Mouse (Mus musculus) embryo, embryonic 10.5 days (tissue): Measurements from ENCODE around the gene Btbd9.

ENCODE experiments used
- DNase-seq: peaks from one replicate; pipeline ENCODE4 v3.0.0-alpha.2; 2015; ENCODE audit warnings: low spot score

The Btbd9 gene

GRCm38 (mm10) chr17:30278596-30279378 is 297.5 kb downstream of the Btbd9 start:
- no peak for DNase-seq

- DNase-seq: no peak
Observed at GRCm38 (mm10) chr17:30276477-30276876, 299.8 kb downstream of the Btbd9 start.

GRCm38 (mm10) chr17:30272769-30273168 is 303.5 kb downstream of the Btbd9 start:
- no peak for DNase-seq

GRCm38 (mm10) chr17:30269136-30270063 is 306.9 kb downstream of the Btbd9 start:
- DNase-seq: no peak

GRCm38 (mm10) chr17:30268456-30268855 is 307.8 kb downstream of the Btbd9 start:
- no peak for DNase-seq

GRCm38 (mm10) chr17:30267432-30267973 is 308.8 kb downstream of the Btbd9 start:
- DNase-seq: no peak

GRCm38 (mm10) chr17:30263535-30263934 is 312.8 kb downstream of the Btbd9 start:
- DNase-seq: no peak

GRCm38 (mm10) chr17:30262943-30263342 is 313.3 kb downstream of the Btbd9 start:
- DNase-seq: no peak

- DNase-seq: no peak
Observed at GRCm38 (mm10) chr17:30262440-30262839, 313.8 kb downstream of the Btbd9 start.

- no peak for DNase-seq
Observed at GRCm38 (mm10) chr17:30261983-30262340, 314.3 kb downstream of the Btbd9 start.

- no peak for DNase-seq
Observed at GRCm38 (mm10) chr17:30261307-30261982, 314.8 kb downstream of the Btbd9 start.

GRCm38 (mm10) chr17:30260641-30261306 is 315.5 kb downstream of the Btbd9 start:
- DNase-seq: no peak

GRCm38 (mm10) chr17:30259938-30260337 is 316.4 kb downstream of the Btbd9 start:
- no peak for DNase-seq

GRCm38 (mm10) chr17:30258480-30258879 is 317.8 kb downstream of the Btbd9 start:
- DNase-seq: no peak

- DNase-seq: peak; percentile 48
Observed at GRCm38 (mm10) chr17:30255928-30256560, 320.2 kb downstream of the Btbd9 start.

- DNase-seq: no peak
Observed at GRCm38 (mm10) chr17:30253924-30254323, 322.4 kb downstream of the Btbd9 start.

GRCm38 (mm10) chr17:30253028-30253427 is 323.3 kb downstream of the Btbd9 start:
- DNase-seq: no peak

GRCm38 (mm10) chr17:30245308-30245706 is 331.0 kb downstream of the Btbd9 start:
- DNase-seq: no peak

GRCm38 (mm10) chr17:30244651-30245307 is 331.5 kb downstream of the Btbd9 start:
- no peak for DNase-seq

GRCm38 (mm10) chr17:30243540-30243939 is 332.7 kb downstream of the Btbd9 start:
- DNase-seq: no peak

- DNase-seq: no peak
Observed at GRCm38 (mm10) chr17:30242647-30243046, 333.6 kb downstream of the Btbd9 start.
